8 mouse cellular contexts compared by ENCODE assay signal in the genomic region with DNA sequence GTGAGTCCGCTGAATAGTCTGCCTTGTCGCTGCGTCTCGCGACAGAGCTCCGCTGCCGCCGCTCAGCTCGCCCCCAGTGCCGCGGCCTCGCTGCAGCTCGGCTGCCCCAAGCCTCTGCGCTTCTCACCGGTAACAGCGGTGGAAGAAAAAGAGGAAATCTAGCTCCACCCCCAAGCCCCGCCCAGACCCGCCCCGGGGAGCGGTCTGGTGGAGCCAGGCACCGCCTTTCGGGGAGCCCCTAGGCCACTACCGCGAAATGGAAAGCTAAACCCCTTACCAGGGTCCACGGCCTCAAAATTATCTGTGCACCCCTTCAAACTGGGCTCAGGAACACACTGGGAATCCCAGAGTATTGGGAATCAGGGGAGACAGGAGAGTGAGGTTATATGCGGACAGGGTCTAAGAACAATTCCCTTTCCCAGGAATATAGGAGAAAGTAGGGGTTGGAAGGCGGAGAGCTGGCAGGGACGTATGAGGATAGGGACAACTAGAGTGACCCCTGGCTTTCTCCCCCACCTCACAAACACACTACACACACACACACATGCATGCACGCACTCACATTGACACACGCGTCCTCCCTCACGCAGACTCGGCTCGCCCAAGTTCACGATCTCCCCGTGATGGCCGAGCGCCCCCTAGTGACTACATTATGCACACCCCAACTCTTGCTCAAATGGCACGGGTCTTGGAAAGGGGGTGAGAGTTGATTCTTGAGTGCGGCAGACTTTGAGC. TPM values are rescaled to one million over a fixed set of nuclear protein-coding genes. Genes with fewer than 3 reads are reported as not detected.
A peak's percentile ranks its signal among the peaks of the same experiment; 100 is the strongest.
DNase-seq lines count a peak whose midpoint lies in the region; ATAC-seq and TF ChIP-seq lines count a peak whose summit lies in the region.

A gene (minus strand): TSS at position 113 of the 735 bp plus-strand sequence.

- H3K4me1 ChIP-seq in erythroblast, embryonic 14.5 days (ENCODE audit: control insufficient read depth): peaks cover 55% of the 10 kb centered on the region
- peaks cover 48% of the 10 kb centered on the region for H3K4me1 ChIP-seq in heart, embryonic 12.5 days (replicated peaks)
- H3K4me1 ChIP-seq in kidney, postnatal 0 days (replicated peaks; ENCODE audit: insufficient read depth, low read length): peaks cover 21% of the 10 kb centered on the region
- peaks cover 44% of the 10 kb centered on the region for H3K4me1 ChIP-seq in liver, embryonic 11.5 days (replicated peaks; ENCODE audit: control insufficient read depth, insufficient read depth, low read length)
- H3K4me1 ChIP-seq in stomach, embryonic 14.5 days (ENCODE audit: control insufficient read depth, insufficient read depth, low read length): peaks cover 37% of the 10 kb centered on the region

- peak within 1 kb of the TSS; percentile 94 for H3ac ChIP-seq in C2C12 (ENCODE audit: control insufficient read depth, insufficient read length, low read depth)

- H3K4me2 ChIP-seq in heart, embryonic 12.5 days: peak within 1 kb of the TSS; percentile 81
- H3K4me2 ChIP-seq in kidney, postnatal 0 days (ENCODE audit: low read length): peak within 1 kb of the TSS; percentile 76
- peak within 1 kb of the TSS; percentile 97 for H3K4me2 ChIP-seq in liver, embryonic 11.5 days
- H3K4me2 ChIP-seq in stomach, embryonic 14.5 days (replicated peaks; ENCODE audit: low read depth, low read length): peak within 1 kb of the TSS; percentile 83

- H3K36me3 ChIP-seq in C2C12 (ENCODE audit: control insufficient read depth, insufficient read depth): peaks cover 9% of the 10 kb centered on the region
- peaks cover 5% of the 10 kb centered on the region for H3K36me3 ChIP-seq in erythroblast, embryonic 14.5 days (ENCODE audit: control insufficient read depth)
- no peaks in the 10 kb centered on the region for H3K36me3 ChIP-seq in heart, embryonic 12.5 days
- H3K36me3 ChIP-seq in kidney, postnatal 0 days (ENCODE audit: insufficient read depth, low read length): no peaks in the 10 kb centered on the region
- H3K36me3 ChIP-seq in liver, embryonic 11.5 days (ENCODE audit: control insufficient read depth, insufficient read depth, low read length): no peaks in the 10 kb centered on the region
- no peaks in the 10 kb centered on the region for H3K36me3 ChIP-seq in stomach, embryonic 14.5 days (ENCODE audit: control insufficient read depth, insufficient read depth, low read length)

- no peaks in the 10 kb centered on the region for H3K9me3 ChIP-seq in erythroblast, embryonic 14.5 days (ENCODE audit: control insufficient read depth, low read length)
- H3K9me3 ChIP-seq in heart, embryonic 12.5 days (replicated peaks): no peaks in the 10 kb centered on the region
- H3K9me3 ChIP-seq in kidney, postnatal 0 days (replicated peaks; ENCODE audit: low read length): no peaks in the 10 kb centered on the region
- H3K9me3 ChIP-seq in liver, embryonic 11.5 days (ENCODE audit: control insufficient read depth, low read length): no peaks in the 10 kb centered on the region
- H3K9me3 ChIP-seq in stomach, embryonic 14.5 days (ENCODE audit: control insufficient read depth, low read depth, low read length): no peaks in the 10 kb centered on the region

- H3K79me3 ChIP-seq in C2C12 (ENCODE audit: low read depth): peaks cover 44% of the 10 kb centered on the region

- H3K4me3 ChIP-seq in C2C12 (ENCODE audit: insufficient read depth, poor library complexity, severe bottlenecking): peak within 1 kb of the TSS; percentile 95
- peak within 1 kb of the TSS; percentile 86 for H3K4me3 ChIP-seq in erythroblast, embryonic 14.5 days (replicated peaks)
- peak within 1 kb of the TSS; percentile 69 for H3K4me3 ChIP-seq in heart, embryonic 12.5 days
- H3K4me3 ChIP-seq in kidney, postnatal 0 days (replicated peaks; ENCODE audit: low read depth, low read length): peak within 1 kb of the TSS; percentile 95
- H3K4me3 ChIP-seq in liver, embryonic 11.5 days (ENCODE audit: low read depth, low read length): peak within 1 kb of the TSS; percentile 95
- H3K4me3 ChIP-seq in stomach, embryonic 14.5 days (ENCODE audit: low read depth, low read length): peak within 1 kb of the TSS; percentile 95

- peaks cover 48% of the 10 kb centered on the region for H3K79me2 ChIP-seq in C2C12 (ENCODE audit: control insufficient read depth, insufficient read depth)

- DNase-seq in brain, embryonic 14.5 days (ENCODE audit: low read depth): peak; percentile 96
- DNase-seq in kidney, postnatal 0 days (ENCODE audit: low spot score): peak; percentile 94
- peak; percentile 95 for DNase-seq in liver, embryonic 11.5 days (ENCODE audit: low spot score)
- DNase-seq in naive thymus-derived CD4-positive, alpha-beta T cell, adult 2 months (ENCODE audit: low read depth): peak; percentile 95

- peak within 1 kb of the TSS; percentile 97 for H3K9ac ChIP-seq in heart, embryonic 12.5 days
- peak within 1 kb of the TSS; percentile 96 for H3K9ac ChIP-seq in kidney, postnatal 0 days (ENCODE audit: low read depth, low read length)
- H3K9ac ChIP-seq in liver, embryonic 11.5 days (ENCODE audit: low read depth, low read length): peak within 1 kb of the TSS; percentile 96
- H3K9ac ChIP-seq in stomach, embryonic 14.5 days (replicated peaks; ENCODE audit: low read depth, low read length): peak within 1 kb of the TSS; percentile 99

- no peaks in the 10 kb centered on the region for H3K27me3 ChIP-seq in C2C12 (ENCODE audit: control insufficient read depth, insufficient read depth, insufficient read length)
- H3K27me3 ChIP-seq in erythroblast, embryonic 14.5 days (ENCODE audit: control insufficient read depth): peaks cover 8% of the 10 kb centered on the region
- no peaks in the 10 kb centered on the region for H3K27me3 ChIP-seq in heart, embryonic 12.5 days (replicated peaks)
- no peaks in the 10 kb centered on the region for H3K27me3 ChIP-seq in kidney, postnatal 0 days (ENCODE audit: insufficient read depth, low read length)
- H3K27me3 ChIP-seq in liver, embryonic 11.5 days (replicated peaks; ENCODE audit: control insufficient read depth, insufficient read depth, low read length): no peaks in the 10 kb centered on the region
- H3K27me3 ChIP-seq in stomach, embryonic 14.5 days (ENCODE audit: control insufficient read depth, insufficient read depth, low read length): no peaks in the 10 kb centered on the region

- peak; percentile 82 for ATAC-seq in heart, embryonic 12.5 days (ENCODE audit: insufficient number of reproducible peaks, low FRiP score)
- peak; percentile 62 for ATAC-seq in kidney, postnatal 0 days (replicated peaks; ENCODE audit: low FRiP score, low read depth)
- ATAC-seq in liver, embryonic 11.5 days (replicated peaks; ENCODE audit: low FRiP score): peak; percentile 85
- ATAC-seq in stomach, embryonic 14.5 days (ENCODE audit: insufficient number of reproducible peaks, insufficient read depth, low FRiP score, low read depth): peak; percentile 86

- peak; percentile 95 for TF ChIP-seq CTCF in C2C12 (IDR thresholded peaks at IDR 0.05; ENCODE audit: control insufficient read depth, insufficient read depth, insufficient read length)
- peak; percentile 98 for TF ChIP-seq CTCF in brain, embryonic 14.5 days (IDR thresholded peaks at IDR 0.05; ENCODE audit: borderline replicate concordance, extremely low read depth, insufficient read depth, insufficient read length)
- peak; percentile 99 for TF ChIP-seq CTCF in kidney, postnatal 0 days (IDR thresholded peaks at IDR 0.05; ENCODE audit: low read depth)

- under 1% methylated on average over 40 of the region's 40 CpGs for WGBS in heart, embryonic 12.5 days
- under 1% methylated on average over 40 of the region's 40 CpGs for WGBS in kidney, postnatal 0 days
- WGBS in liver, embryonic 11.5 days: under 1% methylated on average over 40 of the region's 40 CpGs
- WGBS in stomach, embryonic 14.5 days: 1% methylated on average over 40 of the region's 40 CpGs

- TF ChIP-seq POLR2A in brain, embryonic 14.5 days (IDR thresholded peaks at IDR 0.05; ENCODE audit: borderline replicate concordance, extremely low read depth, insufficient read depth, insufficient read length, poor library complexity, severe bottlenecking): peak; percentile 100

- peak within 1 kb of the TSS; percentile 95 for H3K27ac ChIP-seq in heart, embryonic 12.5 days (ENCODE audit: poor library complexity, severe bottlenecking)
- peak within 1 kb of the TSS; percentile 98 for H3K27ac ChIP-seq in kidney, postnatal 0 days
- H3K27ac ChIP-seq in liver, embryonic 11.5 days (ENCODE audit: low read depth, low read length): peak within 1 kb of the TSS; percentile 96
- peak within 1 kb of the TSS; percentile 99 for H3K27ac ChIP-seq in stomach, embryonic 14.5 days (ENCODE audit: low read length)

TF ChIP-seq in C2C12, 6 proteins besides CTCF, POLR2A, EP300 and RAD21:
- TF ChIP-seq MYOD1 (IDR thresholded peaks at IDR 0.05; ENCODE audit: control insufficient read depth, insufficient read length, low read depth) (no peak), USF1 (IDR thresholded peaks at IDR 0.05; ENCODE audit: low read depth) (no peak), FOSL1 (IDR thresholded peaks at IDR 0.05; ENCODE audit: insufficient read depth, low read length, poor library complexity, severe bottlenecking) (no peak), CEBPB (IDR thresholded peaks at IDR 0.05; ENCODE audit: low read depth) (no peak), MAX (IDR thresholded peaks at IDR 0.05) (peak; percentile 58), MYOG (IDR thresholded peaks at IDR 0.05; ENCODE audit: control insufficient read depth, extremely low read depth, insufficient read length) (no peak)

RNA-seq across cellular contexts. Expression of the gene that starts here (rescaled TPM):
- polyA plus RNA-seq in C2C12 (2012; fragmentation: generic; extraction: Trizol): 52.5 TPM
- polyA plus RNA-seq in brain, embryonic 14.5 days (2012; rRNA removed): 168 and 204 TPM in 2 replicates
- polyA plus RNA-seq in erythroblast, embryonic 14.5 days (2012): 0.86 and 1.3 TPM in 2 replicates
- polyA plus RNA-seq in heart, embryonic 12.5 days (2016; fragmentation: Nextera tagmentation; extraction: Ambion mirVana): 6.5 and 6.9 TPM in 2 replicates
- 6.3 TPM in 2 replicates for polyA plus RNA-seq in kidney, postnatal 0 days (2015; fragmentation: Nextera tagmentation; extraction: Ambion mirVana)
- 3.4 and 4.6 TPM in 2 replicates for polyA plus RNA-seq in liver, embryonic 11.5 days (2014; fragmentation: Nextera tagmentation; extraction: Ambion mirVana)
- 6.8 and 8.1 TPM in 2 replicates for polyA plus RNA-seq in stomach, embryonic 14.5 days (2014; fragmentation: Nextera tagmentation; extraction: Ambion mirVana)

Comparison
In these comparisons a context has a peak if more than half of its experiments do, and no peak if none do; other contexts are left out.
1. Peak in every context shown above with its lines: DNase-seq, ATAC-seq, H3K4me3 ChIP-seq and H3K27ac ChIP-seq.